Mouse (Mus musculus): ENCODE results near the gene Mctp1.

GRCm38 (mm10) chr13:76585447-76585846 lies 201.1 kb downstream of the Mctp1 start:
- TF ChIP-seq POLR2A (IDR thresholded peaks at IDR 0.05; ENCODE audit: borderline replicate concordance, low read depth, low read length) (no peak), CTCF (IDR thresholded peaks at IDR 0.05; ENCODE audit: low read depth, low read length) (no peak)
